Mouse (Mus musculus): ENCODE data around the gene Fadd. TPM values are rescaled to one million over a fixed set of nuclear protein-coding genes. Genes with fewer than 3 reads are reported as not detected.

The Fadd gene
- polyA plus RNA-seq, 1 experiment from 2014 or later, result 11.1 TPM

DNA sequence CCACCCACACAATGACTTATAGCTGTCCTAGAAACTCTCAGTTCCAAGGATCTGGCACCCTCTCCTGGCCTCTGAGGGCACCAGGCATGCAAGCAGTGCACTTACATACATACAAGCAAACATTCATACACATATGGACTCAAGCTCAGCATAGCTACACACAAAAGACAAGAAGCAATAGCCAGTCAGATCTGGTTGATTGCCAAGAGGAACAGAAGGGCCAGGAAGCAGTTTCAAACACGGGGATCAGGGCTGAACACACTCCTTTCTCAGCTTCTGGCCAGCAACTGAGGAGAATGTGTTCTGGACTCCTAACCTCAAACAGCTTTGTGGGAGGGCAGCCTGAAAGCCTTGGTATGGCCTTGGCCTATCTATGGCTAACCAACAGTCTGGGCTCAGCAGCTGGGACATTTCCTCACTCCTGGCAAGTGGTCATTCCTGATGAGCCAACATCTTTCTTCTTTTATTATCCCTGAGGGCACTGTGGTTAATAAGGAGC lies 54.5 kb downstream of the Fadd start:
- Histone ChIP-seq H3K9me3 (no peaks in the 10 kb centered on the region), H3K36me3 (no peaks in the 10 kb centered on the region), H3K4me1 (replicated peaks) (peaks cover 20% of the 10 kb centered on the region), H3K4me3 (replicated peaks) (no peak overlapping the region), H3K4me2 (no peak overlapping the region), H3K27ac (no peak overlapping the region), H3K27me3 (no peaks in the 10 kb centered on the region), H3K9ac (replicated peaks) (no peak overlapping the region)
- WGBS, result 52% methylated on average over 1 of the region's 1 CpGs
- no peak for ATAC-seq (ENCODE audit: insufficient number of reproducible peaks, insufficient read depth, low FRiP score, low TSS enrichment, low read depth)

Other genes starting within 250 kb of the Fadd start
- gene Cttn, start 111.5 kb downstream of the Fadd start, polyA plus RNA-seq (2016; fragmentation: Nextera tagmentation; extraction: Ambion mirVana), result 179 and 193 TPM in 2 replicates
- 53.3 and 55.4 TPM in 2 replicates for gene Ppfia1, start 28.7 kb downstream of the Fadd start, polyA plus RNA-seq (2016; fragmentation: Nextera tagmentation; extraction: Ambion mirVana)
- 1.7 and 1.8 TPM in 2 replicates for gene Ano1, start 169.5 kb upstream of the Fadd start, polyA plus RNA-seq (2016; fragmentation: Nextera tagmentation; extraction: Ambion mirVana)

All from limb, embryonic 12.5 days (tissue).